Mouse (Mus musculus): ENCODE measurements at regions not wholly inside any gene's neighbourhood (a gene's known extent, or its start where the extent isn't known, plus 50 kb on each side); places are given as distances from the start of the nearest gene placed in this dataset.

DNA sequence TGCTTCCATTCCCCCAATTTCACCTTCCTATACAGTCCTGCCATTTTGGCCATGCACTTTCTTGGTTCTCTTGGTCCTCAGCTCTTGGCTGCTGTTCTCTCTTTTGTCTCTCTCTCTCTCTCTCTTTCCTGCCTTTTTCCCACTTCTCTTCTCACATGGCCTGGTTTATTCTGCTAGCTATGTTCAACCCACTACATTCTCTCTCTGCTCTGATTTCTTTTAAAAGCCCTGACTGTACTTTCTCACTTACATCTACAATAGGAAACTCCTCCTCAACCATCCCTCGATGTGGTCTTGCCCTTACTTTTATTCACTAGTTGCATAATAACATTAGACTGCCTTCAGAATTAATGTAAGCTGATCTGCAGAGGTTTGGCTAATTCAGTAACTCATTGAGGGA lies 495.2 kb upstream of the Etaa1 start:
- H3K27me3 ChIP-seq (replicated peaks), result no peaks in the 10 kb centered on the region
- WGBS, result 64% methylated on average over 1 of the region's 1 CpGs

DNA sequence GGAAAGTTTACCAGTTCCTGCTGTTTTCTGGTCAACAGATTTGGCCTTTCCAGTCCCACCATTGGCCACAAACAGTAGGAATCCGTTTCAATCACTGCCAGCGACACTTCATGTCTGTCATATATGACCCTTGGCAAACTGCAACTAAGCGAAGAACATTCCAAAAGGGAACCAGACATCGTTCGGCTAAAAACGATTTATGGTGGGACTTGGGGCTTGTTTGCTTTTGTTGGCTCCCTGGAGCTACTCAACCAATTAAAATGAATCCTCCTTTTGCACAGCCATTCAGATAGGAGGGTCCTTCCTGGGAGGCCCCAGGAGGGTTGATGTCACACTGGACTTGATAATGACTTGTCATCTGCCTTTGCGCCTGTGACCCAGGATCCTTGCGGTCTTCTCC lies 490.9 kb upstream of the Etaa1 start:
- ATAC-seq (ENCODE audit: insufficient read depth, low FRiP score, low read depth), result no peak

More for the DNA sequence above, 495.2 kb upstream of the Etaa1 start:
- no peak overlapping the region for H3K9ac ChIP-seq
- no peak overlapping the region for H3K27ac ChIP-seq
- H3K4me1 ChIP-seq, result no peaks in the 10 kb centered on the region
- H3K4me3 ChIP-seq (replicated peaks), result no peak overlapping the region
- no peaks in the 10 kb centered on the region for H3K36me3 ChIP-seq
- ATAC-seq (ENCODE audit: insufficient read depth, low FRiP score, low read depth), result no peak
- no peak overlapping the region for H3K4me2 ChIP-seq
- H3K9me3 ChIP-seq, result no peaks in the 10 kb centered on the region

DNA sequence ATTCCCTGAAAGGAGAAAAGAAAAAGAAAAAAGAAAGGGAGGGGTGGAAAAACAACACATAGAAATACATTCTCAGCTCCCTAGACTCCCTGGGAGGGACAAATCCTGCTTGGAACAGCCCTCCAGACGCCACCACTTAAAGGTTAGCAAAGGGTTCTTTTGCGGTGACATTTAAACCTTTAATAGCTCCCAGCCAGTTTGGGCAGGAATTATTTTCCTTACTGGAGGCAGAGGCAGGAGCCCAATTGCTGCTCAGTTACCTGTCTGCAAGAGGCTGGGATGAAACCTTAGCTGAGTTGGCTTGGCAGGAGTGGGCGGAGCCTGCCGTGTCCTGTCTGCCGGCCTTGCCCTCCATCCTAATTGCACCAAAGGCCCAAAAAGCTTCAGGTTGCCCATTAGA lies 490.4 kb upstream of the Etaa1 start:
- Histone ChIP-seq H3K4me1 (no peaks in the 10 kb centered on the region), H3K9me3 (no peaks in the 10 kb centered on the region), H3K27me3 (replicated peaks) (no peaks in the 10 kb centered on the region), H3K9ac (no peak overlapping the region), H3K4me2 (no peak overlapping the region), H3K36me3 (no peaks in the 10 kb centered on the region), H3K4me3 (replicated peaks) (no peak overlapping the region), H3K27ac (no peak overlapping the region)
- 53% methylated on average over 5 of the region's 5 CpGs for WGBS
- ATAC-seq (ENCODE audit: insufficient read depth, low FRiP score, low read depth), result no peak

More for the DNA sequence above, 490.9 kb upstream of the Etaa1 start:
- WGBS, result 60% methylated on average over 8 of the region's 8 CpGs
- Histone ChIP-seq H3K27ac (no peak overlapping the region), H3K9me3 (no peaks in the 10 kb centered on the region), H3K9ac (no peak overlapping the region), H3K27me3 (replicated peaks) (no peaks in the 10 kb centered on the region), H3K4me1 (no peaks in the 10 kb centered on the region), H3K4me3 (replicated peaks) (no peak overlapping the region), H3K36me3 (no peaks in the 10 kb centered on the region), H3K4me2 (no peak overlapping the region)

DNA sequence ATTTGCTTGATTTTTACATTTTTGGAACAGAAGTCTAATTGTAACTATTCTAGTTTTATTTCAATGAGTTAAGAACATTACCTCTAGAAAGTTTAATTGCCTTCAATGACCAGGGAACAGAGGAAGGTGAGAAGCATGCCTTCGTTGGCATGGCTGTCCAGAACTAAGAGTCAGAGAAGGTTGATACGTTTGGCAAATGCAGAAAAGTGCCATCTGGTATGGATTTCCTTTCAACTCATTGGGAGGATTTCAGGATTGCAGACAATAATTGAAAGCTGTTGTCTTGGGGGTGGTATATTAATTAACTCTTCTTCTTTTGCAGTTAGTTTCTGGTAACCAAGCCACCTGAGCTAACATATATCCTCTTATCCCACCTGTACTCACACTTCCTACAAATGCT lies 489.5 kb upstream of the Etaa1 start:
- Histone ChIP-seq H3K27ac (no peak overlapping the region), H3K4me3 (replicated peaks) (no peak overlapping the region), H3K9ac (no peak overlapping the region), H3K27me3 (replicated peaks) (no peaks in the 10 kb centered on the region), H3K9me3 (no peaks in the 10 kb centered on the region), H3K36me3 (no peaks in the 10 kb centered on the region), H3K4me2 (no peak overlapping the region), H3K4me1 (no peaks in the 10 kb centered on the region)
- ATAC-seq (ENCODE audit: insufficient read depth, low FRiP score, low read depth), result no peak
- WGBS, result 87% methylated on average over 2 of the region's 2 CpGs

DNA sequence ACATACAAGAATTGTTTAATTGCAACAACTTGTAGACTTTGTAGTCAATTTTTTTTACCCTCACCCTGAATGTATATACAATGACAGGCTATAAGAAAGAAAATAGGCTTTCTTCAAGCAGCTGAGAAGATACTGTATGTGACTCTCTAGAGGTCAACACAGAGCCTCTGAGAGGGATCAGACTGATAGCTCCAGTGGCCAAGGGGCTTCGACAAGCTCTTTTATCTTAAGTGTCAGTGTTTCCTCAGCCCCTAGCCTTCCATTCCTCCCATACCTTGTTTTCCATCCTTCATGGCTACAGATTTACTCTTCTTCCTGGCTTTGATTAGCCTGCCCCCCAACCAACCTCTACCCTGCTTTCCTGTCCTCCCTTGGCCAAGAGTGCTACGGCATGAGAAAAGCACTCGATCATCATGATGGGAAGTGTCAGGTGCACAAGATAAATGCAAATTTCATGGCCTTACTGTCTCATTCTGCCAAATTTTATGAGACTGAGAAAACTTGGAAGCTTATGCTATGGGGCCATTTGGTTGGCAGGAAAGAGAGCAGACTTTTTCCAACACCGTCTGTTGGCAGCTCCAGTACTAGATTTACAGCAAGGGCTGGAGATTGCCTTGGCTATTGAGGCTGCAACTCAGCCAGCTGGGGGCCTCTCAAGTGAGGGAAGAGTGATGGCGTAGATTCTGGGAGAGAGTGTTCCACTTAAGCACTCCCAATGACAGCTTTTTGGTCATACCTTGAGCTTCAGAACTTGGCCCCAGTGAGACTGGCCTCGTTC lies 484.3 kb upstream of the Etaa1 start:
- H3K36me3 ChIP-seq, result no peaks in the 10 kb centered on the region
- peak; percentile 39; the same call in 1 of the 2 replicates for ATAC-seq (ENCODE audit: insufficient read depth, low FRiP score, low read depth)
- 48% methylated on average over 6 of the region's 6 CpGs for WGBS
- H3K27me3 ChIP-seq (replicated peaks), result no peaks in the 10 kb centered on the region
- H3K9ac ChIP-seq, result no peak overlapping the region
- H3K4me3 ChIP-seq (replicated peaks), result no peak overlapping the region
- no peaks in the 10 kb centered on the region for H3K4me1 ChIP-seq
- no peak overlapping the region for H3K4me2 ChIP-seq
- H3K27ac ChIP-seq, result no peak overlapping the region
- no peaks in the 10 kb centered on the region for H3K9me3 ChIP-seq

DNA sequence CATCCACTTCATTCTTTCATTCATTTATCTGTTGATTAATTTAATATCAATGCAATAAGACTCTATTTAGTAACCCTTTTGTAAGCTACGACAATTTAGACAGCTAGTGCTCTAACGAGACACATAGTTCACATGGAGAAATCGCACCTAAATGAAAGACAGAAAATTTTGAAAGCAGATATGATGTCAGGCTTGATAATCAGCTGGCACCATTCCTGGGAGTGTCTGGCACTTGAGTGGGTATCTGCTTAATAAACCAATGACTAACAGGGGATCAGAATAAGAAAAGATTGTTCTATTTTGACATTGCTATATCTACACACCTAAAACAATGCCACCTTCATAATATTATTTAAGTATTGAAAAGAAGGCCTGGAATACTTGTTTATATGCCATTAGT lies 467.4 kb upstream of the Etaa1 start:
- Histone ChIP-seq H3K27ac (no peak overlapping the region), H3K4me3 (replicated peaks) (no peak overlapping the region), H3K4me2 (no peak overlapping the region), H3K9me3 (no peaks in the 10 kb centered on the region), H3K9ac (no peak overlapping the region), H3K4me1 (no peaks in the 10 kb centered on the region), H3K36me3 (no peaks in the 10 kb centered on the region), H3K27me3 (replicated peaks) (no peaks in the 10 kb centered on the region)
- WGBS, result 90% methylated on average over 3 of the region's 3 CpGs
- no peak for ATAC-seq (ENCODE audit: insufficient read depth, low FRiP score, low read depth)

DNA sequence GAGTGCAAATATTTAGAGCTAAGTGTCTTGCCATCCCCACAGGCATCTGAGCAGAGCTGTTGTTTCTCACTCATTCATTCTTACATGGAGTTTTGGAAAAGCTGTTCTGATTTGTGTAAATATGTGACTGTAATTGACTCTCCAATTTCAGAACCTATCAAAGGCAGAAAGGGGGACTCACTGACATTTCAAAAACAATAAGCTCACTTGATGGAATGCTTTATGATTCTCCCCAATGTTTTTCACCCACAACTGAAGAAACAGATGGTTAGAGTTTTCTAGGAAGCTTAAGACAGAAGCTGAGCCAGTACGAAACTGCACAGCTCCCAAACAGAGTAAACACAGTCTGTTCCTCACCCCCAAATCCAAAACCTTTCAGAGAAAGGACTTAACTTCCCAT lies 460.1 kb upstream of the Etaa1 start:
- WGBS, result 48% methylated on average over 1 of the region's 1 CpGs
- Histone ChIP-seq H3K27ac (no peak overlapping the region), H3K36me3 (no peaks in the 10 kb centered on the region), H3K9me3 (no peaks in the 10 kb centered on the region), H3K9ac (no peak overlapping the region), H3K27me3 (replicated peaks) (no peaks in the 10 kb centered on the region), H3K4me2 (no peak overlapping the region), H3K4me1 (no peaks in the 10 kb centered on the region), H3K4me3 (replicated peaks) (no peak overlapping the region)
- ATAC-seq (ENCODE audit: insufficient read depth, low FRiP score, low read depth), result no peak

DNA sequence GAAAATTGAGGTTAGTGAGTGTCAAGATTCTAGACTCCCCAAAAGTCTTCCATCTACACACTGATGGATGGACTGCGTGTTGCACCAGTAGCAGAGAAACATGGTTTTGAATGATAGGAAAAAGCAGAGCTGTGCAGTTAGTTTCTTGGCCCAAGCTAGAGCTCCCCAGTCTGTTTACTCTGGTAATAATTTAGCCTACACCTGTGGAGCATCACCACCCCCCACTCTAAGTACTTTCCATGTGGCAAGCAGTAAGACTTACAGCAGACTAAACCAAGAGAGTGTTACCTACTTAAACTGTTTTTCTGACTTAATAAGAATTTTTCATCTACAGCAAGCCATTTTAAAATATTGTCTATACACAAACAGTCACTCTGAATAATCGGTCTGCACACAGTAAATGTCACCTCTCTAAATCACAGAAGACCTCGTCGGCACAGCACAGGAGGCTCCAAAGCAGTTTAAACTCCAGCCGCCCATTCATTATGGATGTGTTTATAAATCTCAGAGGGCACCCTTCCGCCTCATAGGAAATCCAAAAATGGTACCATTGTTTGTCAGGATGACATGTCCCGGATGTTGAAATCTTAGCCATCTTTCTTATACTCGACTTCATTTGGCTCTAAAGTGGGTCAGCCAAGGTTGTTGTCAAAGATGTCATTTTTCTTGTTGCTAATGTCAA lies 454.5 kb upstream of the Etaa1 start:
- Histone ChIP-seq H3K9me3 (no peaks in the 10 kb centered on the region), H3K36me3 (no peaks in the 10 kb centered on the region), H3K27me3 (replicated peaks) (no peaks in the 10 kb centered on the region), H3K4me3 (replicated peaks) (no peak overlapping the region), H3K4me2 (no peak overlapping the region), H3K9ac (no peak overlapping the region), H3K4me1 (no peaks in the 10 kb centered on the region), H3K27ac (no peak overlapping the region)
- no peak; the same call in 1 of the 2 replicates for ATAC-seq (ENCODE audit: insufficient read depth, low FRiP score, low read depth)
- 36% methylated on average over 8 of the region's 8 CpGs for WGBS

DNA sequence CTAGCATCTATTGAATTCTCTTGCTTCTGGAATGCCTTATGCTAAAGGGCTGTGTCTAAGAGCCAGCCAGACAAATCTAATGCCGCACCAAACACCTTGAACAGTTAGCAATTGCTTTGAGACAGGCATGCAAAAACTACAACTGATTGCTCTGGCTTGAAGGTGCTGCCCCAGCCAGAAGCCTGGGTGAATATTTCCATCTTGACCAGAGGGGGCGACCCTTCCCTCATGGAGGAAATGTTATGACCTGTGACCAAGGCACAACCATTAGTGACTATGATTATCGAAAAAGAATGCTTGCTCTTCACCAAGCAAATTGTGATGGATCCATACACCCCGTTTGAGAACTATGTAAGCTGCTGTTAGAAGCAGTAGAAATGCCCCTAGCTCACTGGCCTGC lies 445.9 kb upstream of the Etaa1 start:
- no peak overlapping the region for H3K9ac ChIP-seq
- H3K4me1 ChIP-seq, result no peaks in the 10 kb centered on the region
- 64% methylated on average over 4 of the region's 4 CpGs for WGBS
- H3K4me3 ChIP-seq (replicated peaks), result no peak overlapping the region
- no peak overlapping the region for H3K4me2 ChIP-seq
- H3K9me3 ChIP-seq, result no peaks in the 10 kb centered on the region
- no peak for ATAC-seq (ENCODE audit: insufficient read depth, low FRiP score, low read depth)
- H3K36me3 ChIP-seq, result no peaks in the 10 kb centered on the region
- no peak overlapping the region for H3K27ac ChIP-seq
- H3K27me3 ChIP-seq (replicated peaks), result no peaks in the 10 kb centered on the region

DNA sequence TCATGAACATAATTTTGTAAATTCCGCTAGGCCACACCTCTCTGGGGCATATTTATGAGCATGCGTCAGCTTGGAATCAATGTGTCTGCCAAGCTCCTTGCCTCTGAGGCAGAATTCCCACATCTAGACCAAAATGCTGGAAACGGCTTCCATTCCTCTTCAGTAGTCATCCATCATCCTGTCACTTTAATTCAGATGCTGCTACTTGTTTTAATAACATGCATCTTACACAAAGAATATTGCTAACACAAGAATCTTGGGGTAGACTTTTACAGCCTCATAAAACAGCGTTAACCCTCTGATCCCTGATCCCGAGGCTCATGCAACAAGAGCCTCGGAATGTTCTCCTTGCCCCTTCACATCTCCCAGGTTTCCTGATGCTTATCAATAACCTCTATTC lies 442.7 kb upstream of the Etaa1 start:
- Histone ChIP-seq H3K4me2 (no peak overlapping the region), H3K9me3 (no peaks in the 10 kb centered on the region), H3K36me3 (no peaks in the 10 kb centered on the region), H3K27ac (no peak overlapping the region), H3K4me3 (replicated peaks) (no peak overlapping the region), H3K4me1 (no peaks in the 10 kb centered on the region), H3K27me3 (replicated peaks) (no peaks in the 10 kb centered on the region), H3K9ac (no peak overlapping the region)
- WGBS, result 53% methylated on average over 6 of the region's 6 CpGs
- no peak for ATAC-seq (ENCODE audit: insufficient read depth, low FRiP score, low read depth)

DNA sequence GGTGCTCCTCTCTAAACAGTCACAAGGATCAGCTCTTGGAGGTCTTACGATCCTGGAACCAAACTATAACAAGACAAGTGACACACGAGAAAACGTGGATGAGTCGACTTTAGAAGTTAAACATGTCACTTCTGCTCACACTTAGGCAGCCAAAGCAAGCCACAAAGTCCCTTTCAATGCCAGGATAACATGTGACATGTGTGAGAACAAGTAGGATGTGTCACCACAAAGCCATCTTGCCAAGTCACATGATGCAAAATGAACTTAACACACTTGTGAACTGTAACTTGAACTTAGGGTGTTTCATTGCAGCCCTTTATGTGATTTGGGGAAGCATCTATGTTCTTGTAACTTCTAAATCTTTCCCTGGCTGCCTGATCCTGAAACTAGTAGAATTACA lies 442.0 kb upstream of the Etaa1 start:
- 72% methylated on average over 4 of the region's 4 CpGs for WGBS
- Histone ChIP-seq H3K27me3 (replicated peaks) (no peaks in the 10 kb centered on the region), H3K27ac (no peak overlapping the region), H3K4me3 (replicated peaks) (no peak overlapping the region), H3K36me3 (no peaks in the 10 kb centered on the region), H3K9ac (no peak overlapping the region), H3K4me1 (no peaks in the 10 kb centered on the region), H3K4me2 (no peak overlapping the region), H3K9me3 (no peaks in the 10 kb centered on the region)
- no peak for ATAC-seq (ENCODE audit: insufficient read depth, low FRiP score, low read depth)

DNA sequence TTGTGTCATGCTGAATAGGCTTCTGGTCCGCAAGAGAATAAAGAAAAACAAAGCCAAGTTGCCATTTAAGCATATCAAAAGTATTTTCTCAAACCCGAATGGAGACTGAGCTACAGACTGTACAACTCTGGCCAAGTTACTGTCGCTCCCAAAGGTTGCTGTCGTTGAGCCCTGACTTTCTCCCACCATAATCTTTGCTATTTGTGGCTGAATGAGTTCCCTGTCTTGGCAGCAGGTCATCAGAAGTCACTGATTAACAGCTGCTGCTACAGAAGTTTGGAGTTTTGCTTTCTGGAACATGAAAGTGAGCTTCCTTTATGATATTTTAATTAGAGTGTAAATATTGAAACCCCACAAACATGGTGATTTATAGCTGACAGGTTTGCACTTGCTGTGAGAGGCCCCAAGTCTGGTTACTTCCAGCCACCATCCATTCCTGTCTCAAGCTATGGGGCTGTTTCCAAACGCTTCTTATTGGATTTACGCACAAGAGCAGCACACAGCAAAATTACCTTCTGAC lies 419.2 kb upstream of the Etaa1 start:
- no peak overlapping the region for H3K4me3 ChIP-seq (replicated peaks)

More for the DNA sequence above, 419.2 kb upstream of the Etaa1 start:
- Histone ChIP-seq H3K9ac (no peak overlapping the region), H3K27ac (no peak overlapping the region), H3K4me2 (no peak overlapping the region), H3K36me3 (no peaks in the 10 kb centered on the region), H3K27me3 (replicated peaks) (no peaks in the 10 kb centered on the region), H3K9me3 (no peaks in the 10 kb centered on the region), H3K4me1 (no peaks in the 10 kb centered on the region)
- 60% methylated on average over 6 of the region's 6 CpGs for WGBS
- ATAC-seq (ENCODE audit: insufficient read depth, low FRiP score, low read depth), result peak; percentile 60; the same call in 1 of the 2 replicates
